Mouse (Mus musculus) stomach, postnatal 0 days (tissue): ENCODE data around the gene Pigg. TPM values are rescaled to one million over a fixed set of nuclear protein-coding genes. Genes with fewer than 3 reads are reported as not detected.

Source experiments
- ATAC-seq: fragments of 200-750 bp; cut with Nextera tagmentation; 2 replicates; pipeline ENCODE4 v1.8.0; 2017; ENCODE audit not compliant: low FRiP score, low TSS enrichment
- DNase-seq: peaks from one replicate; pipeline ENCODE4 v3.0.0-alpha.2; 2016; ENCODE audit warnings: low spot score
- H3K27ac ChIP-seq: fragments of 300-500 bp; sonication (generic); replicated peaks from 2 replicates; pipeline ENCODE4 v1.5.1; 2014; ENCODE audit warnings: mild to moderate bottlenecking, control low read depth
- H3K27me3 ChIP-seq: fragments of 300-500 bp; sonication (generic); 2 replicates; pipeline ENCODE4 v1.6.1; 2014; ENCODE audit warnings: low read length; ENCODE audit not compliant: control insufficient read depth, insufficient read depth
- H3K36me3 ChIP-seq: fragments of 300-500 bp; sonication (generic); 2 replicates; pipeline ENCODE4 v1.6.1; 2014; ENCODE audit warnings: low read length, mixed read lengths; ENCODE audit not compliant: control insufficient read depth, insufficient read depth
- H3K4me1 ChIP-seq: fragments of 300-500 bp; sonication (generic); replicated peaks from 2 replicates; pipeline ENCODE4 v1.6.1; 2014; ENCODE audit warnings: antibody characterized with exemption; ENCODE audit not compliant: control insufficient read depth, insufficient read depth
- H3K4me2 ChIP-seq: fragments of 300-500 bp; sonication (generic); replicated peaks from 2 replicates; pipeline ENCODE4 v1.6.1; 2014; ENCODE audit warnings: low read depth, mild to moderate bottlenecking, control low read depth, moderate library complexity
- H3K4me3 ChIP-seq: fragments of 300-500 bp; sonication (generic); 2 replicates; pipeline ENCODE4 v1.5.1; 2014; ENCODE audit warnings: low read depth, low read length, control low read depth
- H3K9ac ChIP-seq: fragments of 300-500 bp; sonication (generic); 2 replicates; pipeline ENCODE4 v1.6.1; 2014; ENCODE audit warnings: mild to moderate bottlenecking, low read length, control low read depth, mixed read lengths
- H3K9me3 ChIP-seq: fragments of 300-500 bp; sonication (generic); 2 replicates; pipeline ENCODE4 v1.6.1; 2016; ENCODE audit warnings: low read length; ENCODE audit not compliant: control insufficient read depth
- CTCF ChIP-seq: IDR thresholded peaks from 2 replicates; pipeline ENCODE4 v1.5.1; 2016; ENCODE audit warnings: antibody characterized with exemption, low read depth, mild to moderate bottlenecking, moderate library complexity
- EP300 ChIP-seq: optimal IDR thresholded peaks from 2 replicates; pipeline ENCODE3; 2016; ENCODE audit warnings: antibody characterized with exemption
- WGBS: fragments of 180-500 bp; shearing (Covaris S2); extraction: QIAGEN DNeasy Blood & Tissue Kit; methylation state at CpG from one replicate; pipeline ENCODE4 v1.1.7; 2014; 5-methylcytosine and 5-hydroxymethylcytosine counted together
- polyA plus RNA-seq: library from polyadenylated mRNA; unstranded; fragments of >200 nt; fragmentation: Nextera tagmentation; extraction: Ambion mirVana; gene quantifications from 2 replicates; pipeline ENCODE4 v1.2.1, GENCODE M21; 2015

Gene Pigg
- polyA plus RNA-seq, 1 experiment from 2014 or later, result 4.2 TPM

DNA sequence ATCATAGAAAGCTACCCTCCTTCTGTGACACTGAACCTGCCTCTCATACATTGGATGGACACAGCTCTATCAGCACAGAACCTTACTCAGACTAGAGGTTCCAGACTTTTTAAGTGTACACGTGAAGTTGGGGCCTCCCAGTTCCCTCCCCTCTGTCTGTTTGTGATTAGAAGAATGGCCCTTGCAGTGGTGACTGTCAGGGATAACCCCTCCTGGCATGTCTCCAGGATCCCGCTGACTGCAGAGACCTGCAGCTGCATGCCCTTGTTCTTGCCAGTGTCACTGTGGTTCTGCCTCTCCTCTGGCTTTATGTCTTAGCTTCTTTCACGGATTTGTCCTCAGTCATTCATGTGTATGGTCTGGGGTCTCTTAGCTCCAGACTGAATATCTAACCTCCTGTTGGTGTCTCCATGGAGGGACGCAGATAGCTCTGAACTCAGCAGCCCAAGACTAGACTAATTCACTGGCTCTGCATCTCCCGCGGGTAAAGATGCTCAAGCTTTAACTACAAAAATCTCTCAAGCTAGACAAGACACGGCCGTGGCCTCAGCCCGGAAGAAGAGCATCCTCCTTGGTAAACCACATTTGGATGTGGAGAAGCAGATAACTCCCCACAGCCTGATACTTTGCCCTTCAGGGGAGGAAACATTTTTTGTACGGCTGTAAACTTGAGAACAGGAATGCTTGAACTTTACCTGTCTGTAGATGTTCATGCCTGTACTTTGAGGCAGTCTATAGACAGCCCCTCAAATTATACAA lies 33.1 kb downstream of the Pigg start:
- no peak for ATAC-seq

DNA sequence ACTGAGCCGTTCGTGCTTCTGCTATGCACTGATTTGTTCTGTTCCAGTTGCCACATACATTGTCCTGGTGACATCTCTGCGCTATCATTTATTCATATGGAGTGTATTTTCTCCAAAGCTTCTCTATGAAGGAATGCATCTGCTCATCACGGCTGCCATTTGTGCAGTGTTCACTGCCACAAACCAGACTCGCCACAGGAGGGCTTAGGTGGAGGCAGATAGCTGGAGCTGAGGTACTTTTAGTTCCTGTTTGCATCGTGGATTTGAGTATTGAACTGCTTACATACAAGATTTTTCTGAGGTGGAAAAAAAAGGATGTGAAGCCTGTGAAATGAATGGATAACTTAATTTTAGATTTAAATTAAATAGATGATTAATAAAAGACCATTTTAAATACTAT lies 35.4 kb downstream of the Pigg start:
- WGBS, result 75% methylated on average over 6 of the region's 6 CpGs

More for the DNA sequence above, 33.1 kb downstream of the Pigg start:
- Histone ChIP-seq H3K9me3 (no peaks in the 10 kb centered on the region), H3K9ac (no peak overlapping the region), H3K27ac (no peak overlapping the region), H3K4me3 (no peak overlapping the region), H3K36me3 (peaks cover 15% of the 10 kb centered on the region), H3K27me3 (no peaks in the 10 kb centered on the region), H3K4me1 (no peaks in the 10 kb centered on the region), H3K4me2 (no peak overlapping the region)
- 83% methylated on average over 10 of the region's 10 CpGs for WGBS
- no peak for DNase-seq
- TF ChIP-seq EP300 (no peak), CTCF (no peak)

DNA sequence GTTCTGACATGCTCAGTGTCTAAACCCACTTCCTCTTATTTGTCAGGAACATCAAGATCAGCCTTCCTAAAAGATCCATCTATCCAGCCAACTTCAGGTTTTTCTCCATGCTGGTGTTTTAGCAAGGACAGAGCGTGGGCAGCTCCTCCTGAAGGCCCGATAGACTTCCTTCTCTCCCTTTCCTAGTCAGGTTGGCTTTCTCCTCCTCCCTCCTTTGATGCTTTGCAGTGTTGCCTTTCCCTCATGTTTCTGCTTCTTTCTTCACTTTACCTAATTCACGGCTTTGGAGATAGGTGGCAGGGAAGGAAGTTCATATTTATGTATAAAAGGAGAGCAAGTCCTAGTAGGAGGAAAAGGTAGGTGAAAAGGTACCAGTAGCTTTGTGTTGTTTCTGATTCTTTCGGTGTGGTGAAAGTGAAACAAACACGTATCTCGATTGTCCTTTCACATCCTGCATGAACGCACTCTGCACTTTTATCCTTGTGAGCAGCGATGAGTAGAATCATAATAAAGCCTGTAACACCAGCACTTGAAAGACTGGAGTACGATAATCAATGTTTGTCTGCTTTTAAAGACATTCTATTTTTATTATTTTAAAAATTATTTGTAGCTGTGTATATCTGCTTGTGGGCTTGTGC lies 37.2 kb downstream of the Pigg start:
- ATAC-seq, result no peak
- WGBS, result 92% methylated on average over 9 of the region's 9 CpGs

More for the DNA sequence above, 35.4 kb downstream of the Pigg start:
- Histone ChIP-seq H3K9me3 (no peaks in the 10 kb centered on the region), H3K27me3 (no peaks in the 10 kb centered on the region), H3K4me2 (no peak overlapping the region), H3K36me3 (peaks cover 15% of the 10 kb centered on the region), H3K4me1 (no peaks in the 10 kb centered on the region), H3K27ac (no peak overlapping the region), H3K4me3 (no peak overlapping the region), H3K9ac (no peak overlapping the region)
- ATAC-seq (no peak), DNase-seq (no peak)
- TF ChIP-seq EP300 (no peak), CTCF (no peak)

DNA sequence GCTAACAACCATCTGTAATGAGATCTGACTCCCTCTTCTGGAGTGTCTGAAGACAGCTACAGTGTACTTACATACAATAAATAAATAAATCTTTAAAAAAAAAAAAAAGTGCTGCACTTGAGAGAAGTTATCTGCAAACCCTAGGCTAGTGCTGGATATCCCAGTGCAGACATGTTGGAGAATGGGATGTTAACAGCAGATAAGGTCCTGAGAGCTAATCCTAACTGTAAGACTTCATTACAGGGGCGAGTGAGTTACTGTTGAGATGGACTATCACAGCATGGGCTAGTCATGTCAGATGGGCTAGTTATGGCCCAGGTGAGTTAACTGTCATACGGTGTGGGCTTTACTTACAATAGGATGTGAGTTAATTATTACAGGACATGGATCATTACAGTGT lies 41.6 kb downstream of the Pigg start:
- H3K27me3 ChIP-seq, result no peaks in the 10 kb centered on the region
- peaks cover 6% of the 10 kb centered on the region; the same call in 1 of the 2 replicates for H3K36me3 ChIP-seq
- ATAC-seq, result no peak
- no peak overlapping the region for H3K4me2 ChIP-seq
- WGBS, result 70% methylated on average over 2 of the region's 2 CpGs
- H3K4me3 ChIP-seq, result no peak overlapping the region
- H3K4me1 ChIP-seq, result no peaks in the 10 kb centered on the region
- no peaks in the 10 kb centered on the region for H3K9me3 ChIP-seq
- no peak for DNase-seq
- TF ChIP-seq CTCF, result no peak
- TF ChIP-seq EP300, result no peak
- H3K9ac ChIP-seq, result no peak overlapping the region
- H3K27ac ChIP-seq, result no peak overlapping the region

More for the DNA sequence above, 37.2 kb downstream of the Pigg start:
- Histone ChIP-seq H3K4me2 (no peak overlapping the region), H3K36me3 (peaks cover 13% of the 10 kb centered on the region), H3K27me3 (no peaks in the 10 kb centered on the region), H3K4me1 (no peaks in the 10 kb centered on the region), H3K27ac (no peak overlapping the region), H3K4me3 (no peak overlapping the region), H3K9me3 (no peaks in the 10 kb centered on the region), H3K9ac (no peak overlapping the region)
- no peak for DNase-seq
- TF ChIP-seq CTCF (no peak), EP300 (no peak)

DNA sequence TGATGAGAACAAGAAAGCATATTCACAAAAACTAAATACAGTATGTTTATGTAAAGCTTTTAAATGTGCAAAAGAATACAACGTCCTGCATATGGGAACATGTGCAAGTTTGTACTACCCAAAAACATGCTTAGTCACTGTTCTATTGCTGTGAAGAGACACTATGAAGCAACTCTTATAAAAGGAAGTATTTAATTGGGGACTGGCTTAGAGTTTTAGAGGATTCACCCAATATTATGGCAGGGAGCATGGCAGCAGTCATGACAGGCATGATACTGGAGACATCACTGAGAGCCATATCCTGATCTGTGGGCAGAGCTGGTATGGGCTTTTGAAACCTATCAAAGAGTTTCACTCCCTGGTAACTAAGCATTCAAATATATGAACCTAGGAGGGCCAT lies 45.5 kb downstream of the Pigg start:
- Histone ChIP-seq H3K4me1 (no peaks in the 10 kb centered on the region), H3K4me2 (no peak overlapping the region), H3K27me3 (no peaks in the 10 kb centered on the region), H3K27ac (no peak overlapping the region), H3K9ac (no peak overlapping the region), H3K36me3 (no peaks in the 10 kb centered on the region), H3K4me3 (no peak overlapping the region), H3K9me3 (no peaks in the 10 kb centered on the region)
- TF ChIP-seq CTCF, result no peak
- TF ChIP-seq EP300, result no peak
- DNase-seq (no peak), ATAC-seq (no peak)
- 71% methylated on average over 1 of the region's 1 CpGs for WGBS

DNA sequence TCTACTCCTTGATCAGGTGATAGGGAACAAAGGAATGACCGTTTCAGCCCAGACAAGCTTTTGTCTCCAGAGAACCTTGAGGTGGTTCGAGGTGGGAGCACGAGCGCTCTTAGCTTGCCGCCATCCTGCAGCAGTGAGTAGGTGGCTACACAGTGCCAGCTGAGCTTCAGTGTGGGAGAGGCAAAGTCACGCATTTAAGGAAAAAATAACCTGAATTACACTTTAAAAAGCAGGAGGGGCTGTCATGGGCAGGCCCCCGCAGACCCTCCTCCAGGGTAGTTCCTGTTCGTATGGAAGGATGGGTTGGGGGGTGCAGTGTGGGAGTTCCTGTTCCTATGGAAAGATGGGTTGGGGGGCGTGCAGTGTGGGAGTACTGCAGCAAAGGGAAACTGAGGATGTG lies 47.1 kb downstream of the Pigg start:
- H3K36me3 ChIP-seq, result no peaks in the 10 kb centered on the region
- no peak overlapping the region for H3K27ac ChIP-seq
- H3K4me1 ChIP-seq, result no peaks in the 10 kb centered on the region
- no peaks in the 10 kb centered on the region for H3K9me3 ChIP-seq
- H3K27me3 ChIP-seq, result peaks cover 3% of the 10 kb centered on the region; the same call in 1 of the 2 replicates
- WGBS, result 80% methylated on average over 9 of the region's 9 CpGs
- ATAC-seq (no peak), DNase-seq (no peak)
- no peak overlapping the region for H3K4me3 ChIP-seq
- TF ChIP-seq CTCF (no peak), EP300 (no peak)
- H3K9ac ChIP-seq, result no peak overlapping the region
- no peak overlapping the region for H3K4me2 ChIP-seq
